In genomic region chr10:60349056-60349455, GRCm38 (mm10) we compare ENCODE assay signal across 8 mouse cellular contexts. TPM values are rescaled to one million over a fixed set of nuclear protein-coding genes. Genes with fewer than 3 reads are reported as not detected.
A peak's percentile ranks its signal among the peaks of the same experiment; 100 is the strongest.
DNase-seq lines count a peak whose midpoint lies in the region; ATAC-seq lines count a peak whose summit lies in the region.

No protein-coding gene starts in this region.

- H3K4me3 ChIP-seq in kidney, embryonic 14.5 days (ENCODE audit: low read length) = no peak overlapping the region
- no peak overlapping the region for H3K4me3 ChIP-seq in embryonic facial prominence, embryonic 10.5 days
- no peak overlapping the region for H3K4me3 ChIP-seq in intestine, embryonic 14.5 days (ENCODE audit: low read depth, low read length)

- H3K4me2 ChIP-seq in kidney, embryonic 14.5 days (replicated peaks; ENCODE audit: low read depth, low read length) = no peak overlapping the region; the same call in 1 of the 2 replicates
- H3K4me2 ChIP-seq in intestine, embryonic 14.5 days (ENCODE audit: low read length) = peak overlapping the region; percentile 68

- peak; percentile 25 for DNase-seq in kidney, adult 18-20 months
- DNase-seq in embryonic facial prominence, embryonic 10.5 days (ENCODE audit: low spot score) = no peak
- DNase-seq in intestine, embryonic 14.5 days (ENCODE audit: low spot score) = no peak
- peak; percentile 85 for DNase-seq in lung, postnatal 10 days
- DNase-seq in cerebellum, postnatal 36 days = no peak
- no peak for DNase-seq in cerebellum, adult 9-10 months

- no peak overlapping the region for H3K9ac ChIP-seq in kidney, embryonic 14.5 days (ENCODE audit: low read depth, low read length)
- no peak overlapping the region for H3K9ac ChIP-seq in intestine, embryonic 14.5 days (ENCODE audit: low read length)

- H3K36me3 ChIP-seq in kidney, embryonic 14.5 days (ENCODE audit: control insufficient read depth, insufficient read depth, low read length) = no peaks in the 10 kb centered on the region
- no peaks in the 10 kb centered on the region for H3K36me3 ChIP-seq in embryonic facial prominence, embryonic 10.5 days (replicated peaks)
- no peaks in the 10 kb centered on the region for H3K36me3 ChIP-seq in intestine, embryonic 14.5 days (ENCODE audit: control insufficient read depth, insufficient read depth, low read length)

- ATAC-seq in kidney, embryonic 14.5 days (ENCODE audit: low FRiP score, low TSS enrichment) = no peak
- no peak for ATAC-seq in intestine, embryonic 14.5 days (replicated peaks; ENCODE audit: low FRiP score, low TSS enrichment, low read depth)
- no peak for ATAC-seq in cerebellum, adult (ENCODE audit: insufficient number of reproducible peaks, low FRiP score, low TSS enrichment)

- no peaks in the 10 kb centered on the region for H3K9me3 ChIP-seq in kidney, embryonic 14.5 days (ENCODE audit: control insufficient read depth, low read length)
- H3K9me3 ChIP-seq in embryonic facial prominence, embryonic 10.5 days = no peaks in the 10 kb centered on the region
- H3K9me3 ChIP-seq in intestine, embryonic 14.5 days (ENCODE audit: control insufficient read depth, low read length) = no peaks in the 10 kb centered on the region

- H3K27me3 ChIP-seq in kidney, embryonic 14.5 days (ENCODE audit: control insufficient read depth, insufficient read depth, low read length) = no peaks in the 10 kb centered on the region
- peaks cover 35% of the 10 kb centered on the region for H3K27me3 ChIP-seq in embryonic facial prominence, embryonic 10.5 days (replicated peaks; ENCODE audit: low read depth, poor library complexity, severe bottlenecking)
- H3K27me3 ChIP-seq in intestine, embryonic 14.5 days (replicated peaks; ENCODE audit: control insufficient read depth, insufficient read depth, low read length) = no peaks in the 10 kb centered on the region

- peaks cover 30% of the 10 kb centered on the region for H3K4me1 ChIP-seq in kidney, embryonic 14.5 days (ENCODE audit: control insufficient read depth, insufficient read depth, low read length)
- H3K4me1 ChIP-seq in embryonic facial prominence, embryonic 10.5 days = peaks cover 87% of the 10 kb centered on the region
- peaks cover 75% of the 10 kb centered on the region for H3K4me1 ChIP-seq in intestine, embryonic 14.5 days (replicated peaks; ENCODE audit: control insufficient read depth, insufficient read depth, low read length)

- WGBS in kidney, embryonic 14.5 days = 51% methylated on average over 6 of the region's 6 CpGs
- 34% methylated on average over 6 of the region's 6 CpGs for WGBS in embryonic facial prominence, embryonic 10.5 days
- 32% methylated on average over 6 of the region's 6 CpGs for WGBS in intestine, embryonic 14.5 days

- no peak overlapping the region; the same call in 1 of the 2 replicates for H3K27ac ChIP-seq in kidney, embryonic 14.5 days (ENCODE audit: low read depth, low read length)
- H3K27ac ChIP-seq in embryonic facial prominence, embryonic 10.5 days (replicated peaks) = 0 out of 2 replicates have a peak overlapping the region, but pooled peaks have one; percentile 42
- peak overlapping the region; percentile 97 for H3K27ac ChIP-seq in intestine, embryonic 14.5 days (ENCODE audit: low read depth)

RNA-seq across cellular contexts. Expression of gene Vsir, which starts 2.4 kb away (rescaled TPM):
- 2.2 and 4.6 TPM in 2 replicates for polyA plus RNA-seq in kidney, embryonic 14.5 days (2014; fragmentation: Nextera tagmentation; extraction: Ambion mirVana)
- 2.3 and 2.6 TPM in 2 replicates for polyA plus RNA-seq in embryonic facial prominence, embryonic 10.5 days (2016; fragmentation: Nextera tagmentation; extraction: Ambion mirVana)
- 6.0 and 6.1 TPM in 2 replicates for polyA plus RNA-seq in intestine, embryonic 14.5 days (2014; fragmentation: Nextera tagmentation; extraction: Ambion mirVana)

RNA-seq across cellular contexts. Expression of gene Gm17455, which starts 50.5 kb away (rescaled TPM):
- polyA plus RNA-seq in kidney, embryonic 14.5 days (2014; fragmentation: Nextera tagmentation; extraction: Ambion mirVana) = 0.70 and 1.0 TPM in 2 replicates
- polyA plus RNA-seq in embryonic facial prominence, embryonic 10.5 days (2016; fragmentation: Nextera tagmentation; extraction: Ambion mirVana) = 0.96 and 2.6 TPM in 2 replicates
- 2.3 and 2.4 TPM in 2 replicates for polyA plus RNA-seq in intestine, embryonic 14.5 days (2014; fragmentation: Nextera tagmentation; extraction: Ambion mirVana)

Comparison
In these comparisons a context has a peak if more than half of its experiments do, and no peak if none do; other contexts are left out.
1. DNase-seq: peak in kidney, adult 18-20 months (single experiment) and lung, postnatal 10 days (single experiment); none in embryonic facial prominence, embryonic 10.5 days (single experiment), intestine, embryonic 14.5 days (single experiment), cerebellum, postnatal 36 days (0 of 2) and cerebellum, adult 9-10 months (single experiment).